Mouse (Mus musculus) A20 (cell line): ENCODE results near the gene Brd3os.
A peak's percentile ranks its signal among the peaks of the same experiment; 100 is the strongest.

ENCODE experiments used
- DNase-seq: peaks from one replicate; pipeline ENCODE4 v3.0.0-alpha.2; 2011; ENCODE audit warnings: low read depth, low spot score

Gene Brd3os

DNA sequence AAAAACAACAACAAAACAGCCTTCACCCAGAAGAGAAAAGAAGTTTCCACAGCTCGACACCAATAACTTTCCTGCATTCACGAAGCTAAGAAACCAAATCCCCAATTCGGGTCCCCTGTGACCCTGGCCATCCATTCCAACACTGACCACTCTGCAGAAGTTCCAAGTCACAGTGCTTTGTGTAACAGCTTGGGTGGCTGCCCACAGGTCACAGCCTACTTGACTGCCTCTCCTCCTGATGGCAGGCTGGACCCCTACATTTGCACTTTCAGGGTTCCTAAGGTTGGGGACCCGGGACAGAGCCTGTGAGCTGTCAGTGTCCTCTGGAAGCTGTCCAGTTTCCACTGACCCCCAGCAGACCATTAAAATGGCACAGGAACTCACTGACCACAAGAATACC, 20.8 kb downstream of the Brd3os start:
- DNase-seq, result no peak

DNA sequence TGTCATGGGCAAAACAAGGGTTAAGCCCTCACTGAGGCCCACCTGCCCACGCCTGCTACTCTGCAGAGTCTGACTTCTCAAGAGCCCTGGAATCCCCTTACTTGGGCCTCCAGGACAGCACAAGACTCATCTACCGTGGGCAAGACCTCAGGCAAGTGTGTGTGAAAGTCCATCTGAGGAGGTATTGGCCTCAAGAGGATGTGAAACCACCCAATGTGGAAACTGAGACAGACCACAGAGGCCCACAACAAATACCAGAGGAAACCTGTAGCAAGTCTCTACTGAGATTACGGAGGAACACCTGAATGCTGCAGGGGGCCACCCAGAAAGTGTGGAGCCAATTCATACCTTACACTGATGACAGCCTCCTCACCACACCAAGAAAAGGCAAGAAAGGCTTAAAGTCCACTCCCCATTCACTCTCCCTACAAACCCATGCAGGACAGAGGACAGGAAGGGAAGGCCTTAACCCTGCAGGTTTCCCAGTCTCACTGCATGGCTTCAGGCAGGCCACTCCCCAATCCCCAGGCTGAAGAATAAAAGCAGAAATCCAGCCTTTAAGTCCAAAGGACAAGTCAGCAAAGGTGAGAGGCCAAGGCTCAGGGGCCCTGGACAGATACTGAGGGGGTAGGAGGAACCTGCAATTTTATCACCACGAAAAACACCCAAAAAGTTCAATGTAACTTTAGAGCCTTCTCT, 27.3 kb downstream of the Brd3os start:
- DNase-seq, result peak; percentile 85

DNA sequence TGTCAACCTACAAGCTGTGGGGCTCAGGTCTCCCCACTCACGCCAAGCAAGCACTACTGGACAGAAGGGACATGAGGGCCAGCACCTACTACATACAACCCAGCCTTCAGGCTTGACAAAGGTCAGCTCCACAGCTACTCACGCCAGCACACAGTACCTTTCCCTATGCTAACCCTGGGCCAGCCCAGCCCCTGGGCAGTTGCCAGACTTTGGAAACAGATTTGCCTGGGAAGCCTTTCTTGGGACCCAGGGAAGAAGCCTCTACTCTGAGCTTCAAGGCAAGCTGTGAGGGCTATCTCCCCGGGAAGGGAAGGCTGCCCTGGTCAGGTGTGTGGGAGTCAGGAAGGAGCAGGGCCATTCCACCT, 27.8 kb downstream of the Brd3os start:
- no peak for DNase-seq

DNA sequence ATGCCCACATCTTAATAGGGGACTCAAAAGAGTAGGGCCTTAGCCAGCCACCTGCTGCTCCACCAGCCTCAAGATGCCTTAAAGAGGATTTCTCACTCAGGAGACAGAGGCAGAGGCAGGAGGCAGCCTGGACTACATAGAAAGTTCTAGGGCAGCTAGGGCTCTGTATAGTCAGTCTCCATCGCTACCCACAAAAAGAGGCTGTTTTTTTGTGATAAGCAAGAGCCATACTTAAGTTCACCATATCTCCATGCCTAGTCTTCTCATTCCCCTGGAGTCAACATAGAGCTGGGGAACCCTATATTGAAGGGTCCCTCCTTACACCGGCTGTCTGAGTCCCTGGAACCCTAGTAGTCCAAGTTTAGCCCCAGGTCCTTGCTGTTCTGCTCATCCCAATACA, 28.4 kb downstream of the Brd3os start:
- peak; percentile 40 for DNase-seq

DNA sequence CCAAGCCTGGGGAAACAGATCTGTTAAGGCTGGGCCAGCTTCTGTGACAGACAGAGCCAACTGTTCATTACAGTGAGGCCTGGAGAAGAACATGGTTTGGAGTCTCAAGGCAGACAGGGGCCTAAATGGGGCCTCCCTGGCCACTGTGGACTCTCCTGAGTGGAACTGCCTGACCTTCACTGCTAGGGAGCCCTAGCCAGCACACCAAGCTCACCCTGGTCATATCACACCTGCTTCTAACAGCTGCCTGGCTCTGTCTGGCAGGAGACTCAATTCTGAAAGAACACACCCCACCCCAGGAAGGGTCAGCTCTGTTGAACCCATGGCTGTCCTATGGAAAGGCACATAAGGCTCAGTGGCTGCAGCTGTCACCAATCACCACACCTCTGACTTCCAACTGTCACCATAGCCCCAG, 29.1 kb downstream of the Brd3os start:
- peak; percentile 20 for DNase-seq

DNA sequence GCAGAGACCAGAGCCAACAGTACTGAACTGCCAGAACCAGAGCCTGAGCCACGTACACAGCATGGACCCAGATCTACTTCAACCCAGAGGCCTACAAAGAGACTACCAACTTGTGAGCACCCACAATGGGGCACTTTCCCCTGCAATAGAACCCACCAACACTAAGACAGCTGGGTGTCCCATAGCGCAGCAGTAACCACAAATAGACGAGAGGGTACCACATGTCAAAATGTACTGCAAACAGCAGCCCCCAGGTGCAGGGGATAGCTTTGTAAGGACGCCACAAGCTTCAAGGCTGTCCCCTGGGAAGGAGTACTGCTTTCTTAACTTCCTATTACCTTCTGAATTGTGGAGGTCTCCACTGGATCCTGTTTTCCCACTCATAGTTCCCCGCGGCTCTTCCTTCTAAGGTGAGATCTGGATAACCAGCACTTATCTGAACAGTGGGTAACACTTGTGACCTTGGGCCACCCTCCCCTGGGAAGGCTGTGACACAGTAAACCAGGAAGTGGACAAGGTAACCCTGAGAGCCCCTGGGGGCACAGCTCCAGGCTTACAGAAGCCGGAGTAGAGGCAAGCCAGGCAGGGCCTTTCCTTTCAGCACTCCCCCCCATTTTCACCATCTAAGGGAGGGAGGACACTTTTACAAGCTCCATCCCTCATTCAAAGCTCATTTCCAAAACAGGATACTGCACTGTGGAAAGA, 31.1 kb downstream of the Brd3os start:
- peak; percentile 47 for DNase-seq

DNA sequence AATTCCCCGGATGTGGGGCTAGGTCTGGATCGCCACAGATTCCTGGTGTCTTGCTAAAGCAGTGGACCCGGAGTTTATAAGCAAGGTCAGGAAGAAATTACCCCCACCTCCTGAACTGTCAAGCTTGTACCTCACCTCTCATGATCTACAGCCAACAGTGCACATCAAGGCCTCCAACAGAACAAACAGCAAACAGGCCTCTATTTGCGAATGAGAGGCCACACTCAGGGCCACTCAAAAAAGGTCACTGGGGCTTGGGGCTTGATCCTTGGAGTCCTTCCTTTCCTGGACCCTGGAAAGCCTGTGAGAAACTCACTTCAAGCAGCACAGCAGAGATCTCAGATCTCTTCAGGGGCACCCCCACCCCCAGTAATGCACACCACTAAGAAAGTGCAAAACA, 31.8 kb downstream of the Brd3os start:
- peak; percentile 12 for DNase-seq

DNA sequence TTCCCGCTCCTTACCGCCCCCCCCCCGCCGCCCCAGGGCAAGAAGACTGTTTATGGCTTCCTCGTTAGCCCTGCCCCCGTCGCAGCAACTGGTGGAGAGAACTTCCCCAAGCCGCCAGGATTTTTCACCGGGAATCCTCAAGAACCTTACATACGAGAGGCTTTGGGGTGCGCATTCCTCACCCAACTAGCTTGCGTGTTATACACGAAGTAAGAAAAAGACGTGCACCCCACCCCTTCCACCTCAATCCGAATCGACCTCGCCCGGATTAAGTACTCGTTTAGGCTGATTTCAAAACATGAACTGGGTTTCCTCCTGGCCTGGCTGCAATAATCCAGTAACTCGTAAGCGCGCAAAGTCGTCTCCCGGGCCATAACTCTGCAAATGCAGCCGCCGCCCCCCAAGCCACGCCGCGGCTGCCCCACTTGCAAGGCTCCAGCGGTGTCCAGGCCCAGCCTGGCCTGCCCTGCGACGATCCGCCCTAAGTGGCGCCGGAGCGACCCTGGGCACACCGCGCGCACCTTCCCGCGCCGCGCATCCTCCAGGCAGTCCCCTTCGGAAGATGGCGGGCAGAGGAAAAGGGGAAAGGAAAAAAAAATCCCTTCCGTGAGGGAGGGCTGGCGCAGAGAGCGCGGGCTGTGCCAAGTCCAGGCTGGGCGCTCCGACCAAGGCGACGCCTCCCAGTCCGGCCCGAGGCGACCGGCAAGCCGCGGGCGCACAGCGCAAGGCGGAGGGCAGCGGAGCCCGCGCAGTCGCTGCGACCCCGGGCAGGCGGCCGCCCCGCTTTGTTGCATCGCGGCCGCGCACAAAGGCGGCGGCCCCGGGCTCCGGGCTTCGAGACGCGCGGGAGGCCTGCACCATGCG, 32.7 kb downstream of the Brd3os start:
- peak; percentile 61 for DNase-seq

DNA sequence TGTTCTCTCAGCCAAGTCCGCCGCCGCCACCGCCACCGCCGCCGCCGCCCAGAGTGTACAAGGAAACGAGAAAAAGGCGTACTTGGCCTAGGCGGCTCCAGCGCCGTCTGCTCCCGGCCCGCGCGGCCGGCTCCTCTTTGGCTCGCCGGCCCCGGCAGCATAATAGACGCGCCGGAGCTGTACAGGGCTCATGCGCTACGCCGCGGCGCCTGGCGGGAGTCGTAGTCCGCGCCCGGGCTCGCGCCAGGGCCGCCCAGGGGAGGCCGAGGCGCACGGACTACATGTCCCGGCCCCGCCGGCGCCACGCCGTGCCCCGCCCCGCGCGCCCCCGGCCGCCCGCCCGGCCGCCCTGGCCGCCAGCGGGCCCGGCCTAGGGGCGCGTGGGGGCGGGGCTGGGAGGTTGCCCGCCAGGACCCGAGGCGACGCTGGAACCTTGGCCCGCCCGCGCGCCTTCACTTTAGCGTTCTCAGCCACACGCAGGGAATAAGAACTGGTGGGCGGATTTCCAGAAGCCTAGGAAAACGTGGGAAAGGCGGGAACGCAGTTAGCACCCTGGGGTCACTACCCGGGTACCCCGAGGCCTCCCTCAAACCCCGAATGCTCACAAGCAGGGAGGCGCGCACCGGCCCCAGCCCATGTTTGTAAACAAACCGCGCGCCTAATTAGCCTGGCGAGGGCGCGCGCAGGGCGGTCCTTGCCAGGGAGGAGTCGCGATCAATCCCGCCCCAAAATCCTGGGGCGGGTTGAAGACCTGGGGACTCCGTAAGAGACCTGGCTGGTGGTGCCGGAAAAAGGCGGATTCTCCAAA, 33.6 kb downstream of the Brd3os start:
- DNase-seq, result peak; percentile 95

DNA sequence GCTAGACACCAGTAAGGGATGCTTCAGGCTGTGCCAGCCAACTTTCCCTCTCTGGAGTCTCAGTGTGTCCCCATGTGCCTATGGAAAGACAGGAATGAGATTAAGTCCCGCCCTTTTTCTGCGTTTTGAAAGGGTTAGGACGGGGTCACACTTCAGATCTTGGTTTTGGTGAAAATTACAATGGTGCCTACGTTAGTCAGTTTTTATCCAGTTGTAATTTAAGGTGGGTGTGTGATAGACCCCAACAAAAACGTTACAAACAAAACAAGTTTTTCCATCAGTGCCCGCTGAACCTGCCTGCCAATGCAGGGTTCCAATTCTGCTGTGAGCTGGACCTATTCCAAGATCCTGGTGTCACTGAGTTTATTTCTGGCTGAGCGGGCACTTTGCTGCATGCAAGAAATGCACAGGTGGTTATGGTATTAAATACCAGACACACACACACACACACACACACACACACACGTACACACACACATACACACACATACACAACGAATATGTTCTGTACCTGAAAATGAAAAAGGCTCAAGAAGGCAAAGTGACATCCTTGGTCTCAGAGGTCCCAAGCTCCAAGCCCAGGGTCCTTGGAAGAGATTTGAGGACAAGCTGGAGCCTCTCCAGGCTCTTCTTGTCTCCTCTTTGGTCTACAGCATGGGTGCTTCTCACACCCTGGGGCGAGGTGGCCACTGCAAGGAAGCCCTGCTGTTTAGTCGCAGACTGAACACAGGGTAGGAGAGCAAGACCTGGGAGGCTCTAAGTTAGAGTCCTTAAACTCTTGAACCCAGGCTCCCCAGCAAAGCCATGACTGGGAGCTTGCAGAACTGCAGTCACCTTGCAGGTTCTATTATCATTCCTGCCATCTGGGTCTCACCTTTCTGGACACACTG, 34.4 kb downstream of the Brd3os start:
- DNase-seq, result peak; percentile 29

DNA sequence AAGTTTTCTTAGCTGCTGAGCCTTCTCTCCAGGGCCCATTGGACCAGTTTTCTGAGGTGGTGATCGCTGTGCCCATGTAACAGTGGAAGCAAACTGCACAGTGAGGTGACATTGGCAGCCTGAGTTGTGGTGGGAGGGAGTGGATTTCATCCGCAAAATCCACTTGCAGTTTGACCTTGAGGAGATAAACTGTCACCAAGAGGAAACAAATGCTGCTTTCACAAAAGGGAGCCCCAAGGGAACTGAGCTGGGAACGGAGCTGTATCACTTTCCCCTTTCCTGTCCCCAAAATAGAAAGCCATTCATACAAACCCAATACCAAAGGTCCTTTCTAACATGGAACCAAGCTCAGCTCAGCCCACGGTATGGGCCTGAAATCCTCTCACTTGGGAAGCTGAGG, 37.7 kb downstream of the Brd3os start:
- no peak for DNase-seq

DNA sequence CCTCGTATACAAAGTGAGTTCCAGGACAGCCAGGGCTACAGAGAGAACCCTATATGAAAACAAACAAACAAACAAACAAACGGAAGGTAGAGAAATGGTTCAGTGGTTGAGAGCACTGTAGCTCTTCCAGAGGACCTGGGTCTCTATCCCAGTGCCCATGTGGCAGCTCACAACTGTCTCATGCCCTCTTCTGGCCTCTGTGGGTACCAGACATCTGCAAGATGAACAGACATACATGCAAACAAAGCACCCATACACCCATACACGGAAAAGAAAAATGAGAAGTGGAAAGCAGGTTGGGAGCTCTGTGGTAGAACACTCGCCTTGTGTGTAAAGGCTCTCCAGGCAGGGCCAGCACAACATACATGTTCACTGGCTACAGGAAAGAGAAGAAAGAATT, 38.2 kb downstream of the Brd3os start:
- DNase-seq, result peak; percentile 72

DNA sequence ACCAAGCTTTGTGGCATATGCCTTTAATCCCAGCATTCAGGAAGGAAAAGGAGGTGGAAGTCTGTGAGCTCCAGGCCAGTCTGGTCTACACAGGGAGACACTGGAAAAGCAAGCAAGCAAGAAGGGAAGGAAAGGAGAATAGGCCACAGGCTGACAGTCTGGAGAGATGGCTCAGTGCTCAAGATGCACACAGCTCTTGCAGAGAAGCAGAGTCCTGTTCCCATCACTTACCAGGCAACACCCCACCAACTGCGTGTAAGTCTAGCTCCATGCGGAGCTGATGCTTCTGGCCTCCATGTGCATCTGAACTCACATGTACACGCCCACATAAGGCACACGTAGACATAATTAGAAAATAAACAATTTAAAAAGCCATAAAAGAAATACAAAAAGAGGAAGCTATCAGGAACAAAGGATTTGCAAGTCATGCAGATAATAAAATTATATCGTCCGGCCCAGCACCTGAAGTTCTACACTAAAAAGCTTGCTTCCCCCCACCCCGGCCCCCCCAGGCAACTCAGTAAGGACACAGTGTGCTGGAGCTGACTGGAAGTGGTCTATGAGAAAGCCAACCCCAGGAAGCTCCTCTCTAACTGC, 40.2 kb downstream of the Brd3os start:
- peak; percentile 24 for DNase-seq

DNA sequence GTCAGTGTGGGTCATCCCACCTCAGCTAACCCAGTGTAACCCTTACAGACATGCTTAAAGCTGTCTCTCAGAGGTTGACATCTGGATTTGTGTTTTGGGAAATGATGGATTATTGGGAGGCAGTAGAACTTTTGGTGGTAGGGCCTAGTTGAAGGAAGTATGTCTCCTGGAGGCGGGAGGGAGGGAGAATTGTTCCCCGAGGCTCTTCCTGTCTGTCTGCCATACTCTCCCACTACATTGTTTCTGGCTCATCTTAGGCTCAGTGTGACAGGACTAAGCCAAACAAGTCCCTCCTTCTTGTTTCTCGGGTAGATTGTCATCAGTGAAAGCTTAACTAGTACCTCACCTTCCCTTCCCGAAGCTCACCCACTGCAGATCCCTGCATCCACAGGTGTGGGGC, 44.6 kb downstream of the Brd3os start:
- no peak for DNase-seq

DNA sequence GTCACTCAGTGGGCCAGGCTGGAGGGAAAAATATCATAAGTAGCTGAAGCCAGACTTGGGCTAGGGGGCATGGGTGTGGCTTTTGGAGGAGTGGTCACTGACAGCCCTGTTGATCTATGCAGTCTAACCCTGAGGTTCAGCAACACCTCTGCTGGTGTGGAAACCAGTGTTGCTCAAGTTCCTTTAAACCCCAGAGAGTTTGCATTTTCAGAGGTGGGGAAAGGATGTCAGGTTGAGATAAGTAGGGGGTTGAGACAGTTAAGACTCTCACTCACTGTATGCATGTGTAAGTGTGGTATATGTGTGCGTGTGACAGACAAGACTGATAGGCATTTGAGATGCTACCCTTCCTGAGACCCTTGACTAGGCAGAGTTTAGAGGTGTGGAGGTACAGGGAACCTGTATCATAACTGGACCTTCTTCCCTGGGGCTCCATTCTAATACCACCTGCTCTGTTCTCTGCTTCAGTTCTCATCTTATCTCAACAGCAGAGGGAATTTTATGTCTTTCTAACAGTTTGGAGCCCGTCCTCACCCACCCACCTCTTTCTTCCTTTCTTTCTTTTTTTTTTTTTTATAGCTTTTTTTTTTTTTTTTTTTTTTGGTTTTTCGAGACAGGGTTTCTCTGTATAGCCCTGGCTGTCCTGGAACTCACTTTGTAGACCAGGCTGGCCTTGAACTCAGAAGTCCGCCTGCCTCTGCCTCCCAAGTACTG, 45.4 kb downstream of the Brd3os start:
- DNase-seq, result no peak

DNA sequence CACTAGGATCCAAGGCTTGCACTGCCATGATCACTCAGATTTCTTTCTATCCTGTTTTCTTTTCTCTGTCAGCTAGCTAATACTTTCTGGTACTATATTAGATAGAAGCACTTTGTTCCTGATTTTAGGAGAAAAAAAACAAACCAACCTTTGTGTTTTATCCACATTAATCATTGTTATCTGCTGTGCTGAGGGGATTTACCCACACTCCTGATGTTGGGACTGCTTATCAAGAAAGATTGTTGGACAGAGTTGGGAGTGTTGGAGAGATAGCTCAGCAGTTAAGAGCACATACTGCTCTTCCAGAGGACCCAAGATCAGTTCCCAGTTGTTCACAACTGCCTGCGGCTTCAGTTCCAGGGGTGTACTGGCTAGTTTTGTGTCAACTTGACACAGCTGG, 46.2 kb downstream of the Brd3os start:
- no peak for DNase-seq

DNA sequence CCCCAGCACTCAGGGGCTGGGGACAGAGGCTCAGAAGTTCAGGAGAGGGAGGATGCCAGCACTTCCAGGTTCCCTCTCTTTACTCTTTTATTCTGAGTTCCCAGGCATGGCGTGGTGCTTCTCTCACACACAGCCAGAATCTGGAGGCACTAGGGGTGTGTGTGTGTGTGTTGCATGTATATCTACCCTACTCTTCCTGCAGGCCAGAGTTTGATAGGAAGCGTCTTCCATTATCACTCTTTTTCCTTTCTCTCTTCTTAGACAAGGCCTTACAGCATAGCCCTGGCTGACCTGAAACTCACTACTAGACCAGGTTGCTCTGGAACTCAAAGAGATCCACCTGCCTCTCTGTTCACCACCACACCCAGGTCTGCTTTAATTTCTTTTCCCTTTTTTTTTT, 48.8 kb downstream of the Brd3os start:
- DNase-seq, result no peak
